Mouse (Mus musculus) brain, embryonic 14.5 days (tissue): ENCODE results near the gene Gon7.

ENCODE experiments used
- CTCF ChIP-seq: fragments of 200-500 bp; IDR thresholded peaks from 2 replicates; pipeline ENCODE4 v1.5.1; 2012; ENCODE audit warnings: inconsistent platforms, mild to moderate bottlenecking, moderate library complexity, borderline replicate concordance; ENCODE audit not compliant: insufficient read depth, insufficient read length; ENCODE audit errors: extremely low read depth
- POLR2A ChIP-seq: fragments of 200-500 bp; IDR thresholded peaks from 2 replicates; pipeline ENCODE4 v1.6.1; 2012; ENCODE audit warnings: mild to moderate bottlenecking, inconsistent platforms, borderline replicate concordance; ENCODE audit not compliant: poor library complexity, insufficient read depth, insufficient read length, severe bottlenecking; ENCODE audit errors: extremely low read depth

GRCm38 (mm10) chr12:102725146-102725545, 32.5 kb downstream of the Gon7 start:
- TF ChIP-seq CTCF, result no peak
- TF ChIP-seq POLR2A, result no peak
